Mouse (Mus musculus): Measurements from ENCODE around the gene Otos. TPM values are rescaled to one million over a fixed set of nuclear protein-coding genes. Genes with fewer than 3 reads are reported as not detected.

Gene Otos
- polyA plus RNA-seq, 1 experiment from 2014 or later, result 0.31 TPM

- Histone ChIP-seq H3K4me2 (no peak overlapping the region), H3K36me3 (no peaks in the 10 kb centered on the region), H3K9ac (no peak overlapping the region), H3K4me3 (no peak overlapping the region), H3K27me3 (no peaks in the 10 kb centered on the region), H3K27ac (no peak overlapping the region), H3K4me1 (no peaks in the 10 kb centered on the region), H3K9me3 (no peaks in the 10 kb centered on the region)
- WGBS, result 70% methylated on average over 4 of the region's 4 CpGs
- no peak for ATAC-seq (ENCODE audit: borderline replicate concordance, extremely low read depth, low FRiP score, low TSS enrichment)
Measured at GRCm38 (mm10) chr1:92671326-92671725, 22.7 kb upstream of the Otos start.

- H3K4me3 ChIP-seq, result no peak overlapping the region
- no peaks in the 10 kb centered on the region for H3K27me3 ChIP-seq
- no peaks in the 10 kb centered on the region for H3K9me3 ChIP-seq
- H3K4me2 ChIP-seq, result no peak overlapping the region
- H3K9ac ChIP-seq, result no peak overlapping the region
- no peaks in the 10 kb centered on the region for H3K4me1 ChIP-seq
- no peak for ATAC-seq (ENCODE audit: borderline replicate concordance, extremely low read depth, low FRiP score, low TSS enrichment)
- 86% methylated on average over 3 of the region's 3 CpGs for WGBS
- no peaks in the 10 kb centered on the region for H3K36me3 ChIP-seq
- H3K27ac ChIP-seq, result no peak overlapping the region
Measured at GRCm38 (mm10) chr1:92669430-92669829, 20.8 kb upstream of the Otos start.

GRCm38 (mm10) chr1:92667106-92667505 lies 18.5 kb upstream of the Otos start:
- no peak overlapping the region for H3K9ac ChIP-seq
- H3K36me3 ChIP-seq, result no peaks in the 10 kb centered on the region
- no peak overlapping the region for H3K4me3 ChIP-seq
- no peaks in the 10 kb centered on the region for H3K9me3 ChIP-seq
- no peak overlapping the region for H3K4me2 ChIP-seq
- H3K27ac ChIP-seq, result no peak overlapping the region
- H3K27me3 ChIP-seq, result no peaks in the 10 kb centered on the region
- no peak; the same call in 1 of the 2 replicates for ATAC-seq (ENCODE audit: borderline replicate concordance, extremely low read depth, low FRiP score, low TSS enrichment)
- WGBS, result 62% methylated on average over 6 of the region's 6 CpGs
- no peaks in the 10 kb centered on the region for H3K4me1 ChIP-seq

GRCm38 (mm10) chr1:92659392-92659791 lies 10.8 kb upstream of the Otos start:
- no peaks in the 10 kb centered on the region for H3K4me1 ChIP-seq
- no peak overlapping the region for H3K9ac ChIP-seq
- ATAC-seq (ENCODE audit: borderline replicate concordance, extremely low read depth, low FRiP score, low TSS enrichment), result no peak
- H3K4me2 ChIP-seq, result no peak overlapping the region
- H3K27me3 ChIP-seq, result no peaks in the 10 kb centered on the region
- no peaks in the 10 kb centered on the region for H3K9me3 ChIP-seq
- no peak overlapping the region for H3K4me3 ChIP-seq
- H3K36me3 ChIP-seq, result no peaks in the 10 kb centered on the region
- 44% methylated on average over 5 of the region's 5 CpGs for WGBS
- H3K27ac ChIP-seq, result no peak overlapping the region

- ATAC-seq (ENCODE audit: borderline replicate concordance, extremely low read depth, low FRiP score, low TSS enrichment), result no peak
Measured at GRCm38 (mm10) chr1:92657025-92657820, 8.6 kb upstream of the Otos start.

GRCm38 (mm10) chr1:92654676-92655075 lies 6.0 kb upstream of the Otos start:
- Histone ChIP-seq H3K4me1 (no peaks in the 10 kb centered on the region), H3K9me3 (no peaks in the 10 kb centered on the region), H3K4me3 (no peak overlapping the region), H3K4me2 (no peak overlapping the region), H3K36me3 (no peaks in the 10 kb centered on the region), H3K27me3 (no peaks in the 10 kb centered on the region), H3K27ac (no peak overlapping the region), H3K9ac (no peak overlapping the region)
- 29% methylated on average over 2 of the region's 2 CpGs for WGBS
- ATAC-seq (ENCODE audit: borderline replicate concordance, extremely low read depth, low FRiP score, low TSS enrichment), result peak; percentile 9; the same call in 1 of the 2 replicates

More at GRCm38 (mm10) chr1:92657025-92657820, 8.6 kb upstream of the Otos start:
- Histone ChIP-seq H3K4me2 (no peak overlapping the region), H3K27me3 (no peaks in the 10 kb centered on the region), H3K27ac (no peak overlapping the region), H3K4me1 (no peaks in the 10 kb centered on the region), H3K9me3 (no peaks in the 10 kb centered on the region), H3K36me3 (no peaks in the 10 kb centered on the region), H3K4me3 (no peak overlapping the region), H3K9ac (no peak overlapping the region)
- 62% methylated on average over 11 of the region's 11 CpGs for WGBS

GRCm38 (mm10) chr1:92653179-92653578 lies 4.5 kb upstream of the Otos start:
- WGBS, result 80% methylated on average over 3 of the region's 3 CpGs
- Histone ChIP-seq H3K27me3 (no peaks in the 10 kb centered on the region), H3K4me2 (no peak overlapping the region), H3K9me3 (no peaks in the 10 kb centered on the region), H3K4me3 (no peak overlapping the region), H3K27ac (no peak overlapping the region), H3K9ac (no peak overlapping the region), H3K36me3 (no peaks in the 10 kb centered on the region), H3K4me1 (peaks cover 5% of the 10 kb centered on the region)
- no peak for ATAC-seq (ENCODE audit: borderline replicate concordance, extremely low read depth, low FRiP score, low TSS enrichment)

- Histone ChIP-seq H3K27me3 (no peaks in the 10 kb centered on the region; the same call in 1 of the 2 replicates), H3K4me2 (no peak overlapping the region), H3K4me3 (no peak overlapping the region), H3K4me1 (peaks cover 11% of the 10 kb centered on the region), H3K9me3 (no peaks in the 10 kb centered on the region), H3K36me3 (no peaks in the 10 kb centered on the region), H3K9ac (no peak overlapping the region), H3K27ac (no peak overlapping the region)
- ATAC-seq (ENCODE audit: borderline replicate concordance, extremely low read depth, low FRiP score, low TSS enrichment), result no peak
- 75% methylated on average over 3 of the region's 3 CpGs for WGBS
Measured at GRCm38 (mm10) chr1:92651467-92651866, 2.8 kb upstream of the Otos start.

- H3K27me3 ChIP-seq, result no peaks in the 10 kb centered on the region; the same call in 1 of the 2 replicates
- WGBS, result 31% methylated on average over 10 of the region's 10 CpGs
- peak overlapping the region; percentile 26 for H3K4me2 ChIP-seq
- H3K9ac ChIP-seq, result no peak overlapping the region
- no peaks in the 10 kb centered on the region for H3K9me3 ChIP-seq
- H3K4me3 ChIP-seq, result no peak overlapping the region
- H3K27ac ChIP-seq, result no peak overlapping the region
- no peak for ATAC-seq (ENCODE audit: borderline replicate concordance, extremely low read depth, low FRiP score, low TSS enrichment)
- peaks cover 11% of the 10 kb centered on the region for H3K4me1 ChIP-seq
- H3K36me3 ChIP-seq, result no peaks in the 10 kb centered on the region
Measured at GRCm38 (mm10) chr1:92648197-92648596, 444 bp downstream of the Otos start.

- no peak overlapping the region for H3K27ac ChIP-seq
- no peaks in the 10 kb centered on the region; the same call in 1 of the 2 replicates for H3K27me3 ChIP-seq
- ATAC-seq (ENCODE audit: borderline replicate concordance, extremely low read depth, low FRiP score, low TSS enrichment), result 0 out of 2 replicates have a peak, but pooled peaks have one; percentile 25
- no peak overlapping the region for H3K4me3 ChIP-seq
- peak overlapping the region; percentile 26 for H3K4me2 ChIP-seq
- no peaks in the 10 kb centered on the region for H3K36me3 ChIP-seq
- H3K9ac ChIP-seq, result no peak overlapping the region
- no peaks in the 10 kb centered on the region for H3K9me3 ChIP-seq
- 9% methylated on average over 8 of the region's 8 CpGs for WGBS
- H3K4me1 ChIP-seq, result peaks cover 11% of the 10 kb centered on the region
Measured at GRCm38 (mm10) chr1:92647752-92648151, 889 bp downstream of the Otos start.

- Histone ChIP-seq H3K4me1 (peaks cover 16% of the 10 kb centered on the region), H3K9ac (no peak overlapping the region), H3K4me2 (no peak overlapping the region), H3K9me3 (no peaks in the 10 kb centered on the region), H3K27ac (no peak overlapping the region), H3K27me3 (no peaks in the 10 kb centered on the region; the same call in 1 of the 2 replicates), H3K36me3 (no peaks in the 10 kb centered on the region), H3K4me3 (no peak overlapping the region)
- no peak for ATAC-seq (ENCODE audit: borderline replicate concordance, extremely low read depth, low FRiP score, low TSS enrichment)
- WGBS, result 67% methylated on average over 4 of the region's 4 CpGs
Measured at GRCm38 (mm10) chr1:92647026-92647425, 1.6 kb downstream of the Otos start.

GRCm38 (mm10) chr1:92646601-92647000 lies 2.0 kb downstream of the Otos start:
- Histone ChIP-seq H3K27me3 (no peaks in the 10 kb centered on the region; the same call in 1 of the 2 replicates), H3K4me3 (no peak overlapping the region), H3K36me3 (no peaks in the 10 kb centered on the region), H3K4me2 (no peak overlapping the region), H3K27ac (no peak overlapping the region), H3K9ac (no peak overlapping the region), H3K9me3 (no peaks in the 10 kb centered on the region), H3K4me1 (peaks cover 17% of the 10 kb centered on the region)
- whole genome bisulfite sequencing, result 71% methylated on average over 7 of the region's 7 CpGs
- no peak for ATAC-seq (ENCODE audit: borderline replicate concordance, extremely low read depth, low FRiP score, low TSS enrichment)

All from lung, embryonic 15.5 days (tissue).